20 mouse cellular contexts compared by ENCODE assay signal in genomic region chr4:55328471-55328870, GRCm38 (mm10).
"Had no signal": no experiment of that assay in that cellular context is flagged by ENCODE, and none has a peak within 500 bp of the region (broad histone marks: within the 10 kb centered on the region; RNA-seq: fewer than 3 reads in every experiment).

No protein-coding gene starts in this region.

- H3K4me3 ChIP-seq: kidney, embryonic 15.5 days; limb, embryonic 13.5 days; liver, embryonic 12.5 days; liver, embryonic 15.5 days; lung, embryonic 15.5 days; megakaryocyte, embryonic 14.5 days; midbrain, embryonic 10.5 days; midbrain, embryonic 13.5 days had no signal

- H3K9me3 ChIP-seq: kidney, embryonic 15.5 days; limb, embryonic 13.5 days; liver, embryonic 12.5 days; liver, embryonic 15.5 days; lung, embryonic 15.5 days; megakaryocyte, embryonic 14.5 days; midbrain, embryonic 10.5 days; midbrain, embryonic 13.5 days had no signal

- ATAC-seq: liver, embryonic 12.5 days; midbrain, embryonic 13.5 days; midbrain, embryonic 16.5 days had no signal

- H3K4me1 ChIP-seq: kidney, embryonic 15.5 days; limb, embryonic 13.5 days; liver, embryonic 12.5 days; midbrain, embryonic 10.5 days; midbrain, embryonic 13.5 days had no signal

- H3K27ac ChIP-seq: kidney, embryonic 15.5 days; limb, embryonic 13.5 days; liver, embryonic 12.5 days; liver, embryonic 15.5 days; lung, embryonic 15.5 days; midbrain, embryonic 10.5 days; midbrain, embryonic 13.5 days; stomach, postnatal 0 days had no signal

- H3K9ac ChIP-seq: kidney, embryonic 15.5 days; limb, embryonic 13.5 days; liver, embryonic 12.5 days; liver, embryonic 15.5 days; lung, embryonic 15.5 days; midbrain, embryonic 13.5 days had no signal

- H3K36me3 ChIP-seq: kidney, embryonic 15.5 days; limb, embryonic 13.5 days; liver, embryonic 12.5 days; liver, embryonic 15.5 days; lung, embryonic 15.5 days; midbrain, embryonic 10.5 days; midbrain, embryonic 13.5 days had no signal

- DNase-seq: kidney, adult 11 months; kidney, adult 8-10 months; kidney, postnatal 10 days; kidney, postnatal 4 days; left cerebral cortex, postnatal 4 days; liver; lung, adult 18-20 months; lung, postnatal 10 days; lung, postnatal 36 days; right cerebral cortex, postnatal 4 days had no signal

- H3K27me3 ChIP-seq: kidney, embryonic 15.5 days; limb, embryonic 13.5 days; liver, embryonic 12.5 days; liver, embryonic 15.5 days; lung, embryonic 15.5 days; megakaryocyte, embryonic 14.5 days; midbrain, embryonic 13.5 days had no signal
